ENCODE assay signal across 20 mouse cellular contexts in the genomic region with DNA sequence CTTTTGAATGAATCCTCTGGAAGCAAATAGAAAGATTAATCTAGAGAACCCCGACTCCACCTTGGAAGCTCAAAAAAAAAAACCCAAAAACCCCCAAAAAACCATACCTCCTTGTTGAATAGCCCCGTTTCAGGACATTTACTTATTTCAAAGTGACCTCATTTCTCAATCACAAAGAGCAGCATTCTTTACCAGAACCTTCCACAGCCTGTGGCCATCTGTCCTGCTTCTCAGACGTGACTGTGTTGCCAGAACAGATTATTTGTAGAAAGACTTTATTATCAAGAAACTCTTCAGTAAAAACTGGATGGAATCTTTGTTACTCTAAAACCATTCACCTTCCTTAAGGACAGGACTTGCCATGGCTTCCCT.
DNase-seq lines count a peak whose midpoint lies in the region; ATAC-seq and TF ChIP-seq lines count a peak whose summit lies in the region.
"Had no signal": no experiment of that assay in that cellular context is flagged by ENCODE, and none has a peak within 500 bp of the region (broad histone marks: within the 10 kb centered on the region; RNA-seq: fewer than 3 reads in every experiment).

No protein-coding gene starts in this region.

- TF ChIP-seq EP300 in lung, postnatal 0 days (IDR thresholded peaks at IDR 0.05), result no peak

- H3K4me2 ChIP-seq in lung, postnatal 0 days (replicated peaks; ENCODE audit: low read depth, low read length), result no peak overlapping the region
- H3K4me2 ChIP-seq: kidney, embryonic 15.5 days had no signal

- no peaks in the 10 kb centered on the region for H3K4me1 ChIP-seq in lung, postnatal 0 days (ENCODE audit: insufficient read depth, low read depth, low read length)
- H3K4me1 ChIP-seq: kidney, embryonic 15.5 days had no signal

- no peaks in the 10 kb centered on the region for H3K27me3 ChIP-seq in lung, postnatal 0 days (replicated peaks; ENCODE audit: insufficient read depth, low read length)
- H3K27me3 ChIP-seq: kidney, embryonic 15.5 days had no signal

- H3K9ac ChIP-seq in lung, postnatal 0 days (replicated peaks; ENCODE audit: low read depth), result no peak overlapping the region
- H3K9ac ChIP-seq: kidney, embryonic 15.5 days had no signal

- WGBS in lung, postnatal 0 days, result 67% methylated on average over 3 of the region's 3 CpGs

- ATAC-seq in lung, postnatal 0 days, result no peak
- ATAC-seq: activated CD4-positive, CD25-positive, alpha-beta regulatory T cell, adult 4 months had no signal

- no peaks in the 10 kb centered on the region for H3K36me3 ChIP-seq in lung, postnatal 0 days (ENCODE audit: insufficient read depth, low read length)
- H3K36me3 ChIP-seq: heart, embryonic 10.5 days; kidney, embryonic 15.5 days had no signal

- no peaks in the 10 kb centered on the region for H3K9me3 ChIP-seq in lung, postnatal 0 days (ENCODE audit: low read length)
- H3K9me3 ChIP-seq: heart, embryonic 10.5 days; kidney, embryonic 15.5 days had no signal

- 0 out of 2 replicates have a peak overlapping the region, but pooled peaks have one; percentile 24 for H3K27ac ChIP-seq in gastrocnemius, adult 2 months
- H3K27ac ChIP-seq in lung, postnatal 0 days (ENCODE audit: low read length), result no peak overlapping the region
- H3K27ac ChIP-seq: heart, embryonic 10.5 days; kidney, embryonic 15.5 days; macrophage had no signal

- no peak for TF ChIP-seq POLR2A in brain, embryonic 14.5 days (IDR thresholded peaks at IDR 0.05; ENCODE audit: borderline replicate concordance, extremely low read depth, insufficient read depth, insufficient read length, poor library complexity, severe bottlenecking)

- intact Hi-C loops in gastrocnemius, adult 2 months (cut with DNase I), result no loop called here

- no peak overlapping the region for H3K4me3 ChIP-seq in gastrocnemius, adult 2 months
- no peak overlapping the region for H3K4me3 ChIP-seq in lung, postnatal 0 days (ENCODE audit: low read depth, low read length)
- H3K4me3 ChIP-seq: heart, embryonic 10.5 days; kidney, embryonic 15.5 days had no signal

- peak; percentile 27 to 28 for DNase-seq in cerebellum, adult 18-20 months
- no peak for DNase-seq in cerebellum, postnatal 10 days
- no peak for DNase-seq in gastrocnemius, adult 2 months
- DNase-seq in gastrocnemius, postnatal 25 days, result no peak
- DNase-seq in lung, postnatal 36 days, result peak; percentile 15
- DNase-seq in lung, postnatal 0 days (ENCODE audit: low spot score), result no peak
- DNase-seq in brain, embryonic 14.5 days (ENCODE audit: low read depth), result peak; percentile 64
- no peak for DNase-seq in ovary, postnatal 10 days (ENCODE audit: low spot score)
- DNase-seq: adrenal gland, postnatal 25 days; embryo, embryonic 11 days; gastrocnemius, postnatal 14 days; heart, postnatal 14 days; liver; lung, adult 18-20 months; retina, postnatal 1 day; thymus, postnatal 14 days had no signal

- no peak for TF ChIP-seq CTCF in gastrocnemius, adult 2 months (IDR thresholded peaks at IDR 0.05)
- TF ChIP-seq CTCF in lung, postnatal 0 days (IDR thresholded peaks at IDR 0.05), result no peak
- TF ChIP-seq CTCF in brain, embryonic 14.5 days (IDR thresholded peaks at IDR 0.05; ENCODE audit: borderline replicate concordance, extremely low read depth, insufficient read depth, insufficient read length), result no peak

Comparison
In these comparisons a context has a peak if more than half of its experiments do, and no peak if none do; other contexts are left out.
1. DNase-seq: peak in cerebellum, adult 18-20 months (2 of 2), lung, postnatal 36 days (single experiment) and brain, embryonic 14.5 days (single experiment); none in cerebellum, postnatal 10 days (0 of 2), gastrocnemius, adult 2 months (single experiment), gastrocnemius, postnatal 25 days (single experiment), lung, postnatal 0 days (single experiment) and ovary, postnatal 10 days (single experiment).